Mouse (Mus musculus): ENCODE data around the gene Neo1. TPM values are rescaled to one million over a fixed set of nuclear protein-coding genes. Genes with fewer than 3 reads are reported as not detected.

The Neo1 gene
- polyA plus RNA-seq, 1 experiment from 2014 or later, result 22.9 TPM

- no peak; the same call in 1 of the 2 replicates for ATAC-seq (replicated peaks; ENCODE audit: insufficient number of reproducible peaks, insufficient read depth, low FRiP score, low read depth)
These were observed 146.3 kb downstream of the Neo1 start for GRCm38 (mm10) chr9:58889782-58890448.

DNA sequence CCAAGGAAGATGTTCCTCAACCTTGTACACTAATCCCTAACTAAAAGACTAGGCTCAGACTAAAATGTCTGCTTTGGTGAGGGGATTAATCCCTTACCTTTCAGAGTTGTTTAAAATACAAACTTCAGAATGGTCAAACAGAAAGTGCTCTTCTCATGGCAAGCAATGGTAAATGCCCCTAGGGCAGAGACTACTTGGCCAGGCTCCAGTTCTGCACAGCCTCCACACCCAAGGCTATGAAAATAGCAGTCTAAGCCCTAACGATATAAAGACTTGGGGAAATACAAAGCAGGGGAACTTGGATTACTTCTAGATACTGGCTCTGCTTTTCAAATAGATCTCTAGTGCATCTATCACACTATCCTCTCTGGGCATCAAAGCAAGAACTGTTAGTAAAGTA lies 153.6 kb downstream of the Neo1 start:
- no peaks in the 10 kb centered on the region for H3K9me3 ChIP-seq (replicated peaks)
- no peak overlapping the region for H3K4me2 ChIP-seq
- H3K27ac ChIP-seq, result no peak overlapping the region
- H3K4me1 ChIP-seq (replicated peaks), result peaks cover 13% of the 10 kb centered on the region
- H3K36me3 ChIP-seq, result peaks cover 32% of the 10 kb centered on the region; the same call in 1 of the 2 replicates
- H3K27me3 ChIP-seq, result no peaks in the 10 kb centered on the region
- H3K4me3 ChIP-seq, result no peak overlapping the region
- WGBS, result 28% methylated on average over 1 of the region's 1 CpGs
- no peak overlapping the region for H3K9ac ChIP-seq
- no peak for ATAC-seq (replicated peaks; ENCODE audit: insufficient number of reproducible peaks, insufficient read depth, low FRiP score, low read depth)

More at GRCm38 (mm10) chr9:58889782-58890448, 146.3 kb downstream of the Neo1 start:
- no peak overlapping the region for H3K4me3 ChIP-seq
- peaks cover 24% of the 10 kb centered on the region for H3K4me1 ChIP-seq (replicated peaks)
- peak overlapping the region; percentile 74 for H3K27ac ChIP-seq
- WGBS, result 55% methylated on average over 12 of the region's 12 CpGs
- no peaks in the 10 kb centered on the region for H3K9me3 ChIP-seq (replicated peaks)
- no peak overlapping the region for H3K9ac ChIP-seq
- no peak overlapping the region for H3K4me2 ChIP-seq
- H3K27me3 ChIP-seq, result no peaks in the 10 kb centered on the region
- peaks cover 21% of the 10 kb centered on the region for H3K36me3 ChIP-seq

GRCm38 (mm10) chr9:58879836-58880235 lies 156.4 kb downstream of the Neo1 start:
- Histone ChIP-seq H3K27me3 (no peaks in the 10 kb centered on the region), H3K27ac (no peak overlapping the region), H3K4me2 (no peak overlapping the region), H3K4me3 (no peak overlapping the region), H3K36me3 (peaks cover 52% of the 10 kb centered on the region), H3K4me1 (replicated peaks) (0 out of 2 replicates have a peak, but pooled peaks cover 7% of the 10 kb centered on the region), H3K9me3 (replicated peaks) (no peaks in the 10 kb centered on the region), H3K9ac (no peak overlapping the region)
- ATAC-seq (replicated peaks; ENCODE audit: insufficient number of reproducible peaks, insufficient read depth, low FRiP score, low read depth), result no peak
- 84% methylated on average over 1 of the region's 1 CpGs for WGBS

- Histone ChIP-seq H3K4me3 (no peak overlapping the region), H3K27me3 (no peaks in the 10 kb centered on the region), H3K9me3 (replicated peaks) (no peaks in the 10 kb centered on the region), H3K27ac (no peak overlapping the region), H3K36me3 (peaks cover 43% of the 10 kb centered on the region), H3K4me1 (replicated peaks) (no peaks in the 10 kb centered on the region), H3K4me2 (no peak overlapping the region), H3K9ac (no peak overlapping the region)
- 87% methylated on average over 6 of the region's 6 CpGs for WGBS
- no peak for ATAC-seq (replicated peaks; ENCODE audit: insufficient number of reproducible peaks, insufficient read depth, low FRiP score, low read depth)
These were observed 159.2 kb downstream of the Neo1 start for GRCm38 (mm10) chr9:58876946-58877625.

GRCm38 (mm10) chr9:58875439-58875838 lies 160.8 kb downstream of the Neo1 start:
- no peak for ATAC-seq (replicated peaks; ENCODE audit: insufficient number of reproducible peaks, insufficient read depth, low FRiP score, low read depth)
- Histone ChIP-seq H3K4me1 (replicated peaks) (peaks cover 6% of the 10 kb centered on the region), H3K9ac (no peak overlapping the region), H3K27ac (no peak overlapping the region), H3K4me2 (no peak overlapping the region), H3K27me3 (no peaks in the 10 kb centered on the region), H3K4me3 (no peak overlapping the region), H3K9me3 (replicated peaks) (no peaks in the 10 kb centered on the region), H3K36me3 (peaks cover 37% of the 10 kb centered on the region)
- 91% methylated on average over 6 of the region's 6 CpGs for WGBS

GRCm38 (mm10) chr9:58874354-58874753 lies 161.9 kb downstream of the Neo1 start:
- H3K4me3 ChIP-seq, result no peak overlapping the region
- 73% methylated on average over 4 of the region's 4 CpGs for WGBS
- no peak overlapping the region for H3K4me2 ChIP-seq

GRCm38 (mm10) chr9:58873541-58874324 lies 162.5 kb downstream of the Neo1 start:
- ATAC-seq (replicated peaks; ENCODE audit: insufficient number of reproducible peaks, insufficient read depth, low FRiP score, low read depth), result no peak

More at GRCm38 (mm10) chr9:58874354-58874753, 161.9 kb downstream of the Neo1 start:
- peaks cover 6% of the 10 kb centered on the region for H3K4me1 ChIP-seq (replicated peaks)
- peaks cover 32% of the 10 kb centered on the region for H3K36me3 ChIP-seq
- no peak overlapping the region for H3K27ac ChIP-seq
- no peaks in the 10 kb centered on the region for H3K27me3 ChIP-seq
- H3K9me3 ChIP-seq (replicated peaks), result no peaks in the 10 kb centered on the region
- ATAC-seq (replicated peaks; ENCODE audit: insufficient number of reproducible peaks, insufficient read depth, low FRiP score, low read depth), result no peak
- H3K9ac ChIP-seq, result no peak overlapping the region

DNA sequence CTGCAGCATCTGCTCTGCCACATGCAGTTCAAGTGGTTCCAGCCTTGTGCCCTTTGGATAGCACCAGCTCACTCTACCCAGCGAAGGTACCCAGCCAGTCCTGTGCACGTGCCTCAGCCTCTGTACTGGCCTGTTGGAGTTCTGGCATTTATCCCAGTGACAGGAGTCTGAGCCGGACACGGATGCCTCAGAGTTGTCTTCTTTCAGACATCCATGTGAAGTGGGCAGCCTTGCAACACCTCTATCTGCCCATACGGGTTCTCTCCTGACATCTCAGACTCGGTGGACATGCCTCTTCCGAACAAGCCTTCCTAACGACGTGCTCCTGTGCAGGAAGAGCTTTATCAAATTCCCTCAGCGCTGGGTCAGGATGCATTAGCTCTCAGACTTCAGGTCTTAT lies 165.1 kb downstream of the Neo1 start:
- ATAC-seq (replicated peaks; ENCODE audit: insufficient number of reproducible peaks, insufficient read depth, low FRiP score, low read depth), result 0 out of 2 replicates have a peak, but pooled peaks have one; percentile 27
- Histone ChIP-seq H3K27ac (no peak overlapping the region), H3K36me3 (peaks cover 12% of the 10 kb centered on the region; the same call in 1 of the 2 replicates), H3K9ac (no peak overlapping the region), H3K9me3 (replicated peaks) (no peaks in the 10 kb centered on the region), H3K27me3 (no peaks in the 10 kb centered on the region), H3K4me3 (no peak overlapping the region), H3K4me2 (no peak overlapping the region), H3K4me1 (replicated peaks) (peaks cover 6% of the 10 kb centered on the region)
- WGBS, result 25% methylated on average over 10 of the region's 10 CpGs

More at GRCm38 (mm10) chr9:58873541-58874324, 162.5 kb downstream of the Neo1 start:
- Histone ChIP-seq H3K27ac (no peak overlapping the region), H3K27me3 (no peaks in the 10 kb centered on the region), H3K9me3 (replicated peaks) (no peaks in the 10 kb centered on the region), H3K4me1 (replicated peaks) (peaks cover 6% of the 10 kb centered on the region), H3K9ac (no peak overlapping the region), H3K4me3 (no peak overlapping the region), H3K36me3 (peaks cover 32% of the 10 kb centered on the region), H3K4me2 (no peak overlapping the region)
- WGBS, result 37% methylated on average over 10 of the region's 10 CpGs

DNA sequence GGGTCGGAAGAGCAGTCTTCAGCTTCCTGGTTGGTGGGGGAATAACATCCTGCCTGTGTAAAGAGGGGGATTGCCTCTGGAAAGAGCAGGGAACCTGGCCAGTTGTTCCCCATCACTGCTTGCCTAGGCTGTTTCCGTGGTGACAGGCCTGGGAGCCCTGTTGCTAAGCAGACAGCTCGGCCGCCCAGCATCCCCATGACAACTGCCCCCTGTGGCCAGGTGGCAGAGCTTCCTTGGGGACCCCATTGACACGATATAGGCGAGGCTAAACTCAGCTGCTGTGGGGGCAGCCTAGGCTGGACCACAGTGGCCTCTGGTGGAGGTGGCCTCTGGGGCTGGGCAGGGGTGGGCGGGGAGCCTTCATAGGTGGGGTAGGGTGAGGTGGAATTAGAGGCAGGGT lies 172.4 kb downstream of the Neo1 start:
- H3K9ac ChIP-seq, result no peak overlapping the region
- H3K9me3 ChIP-seq (replicated peaks), result no peaks in the 10 kb centered on the region
- H3K36me3 ChIP-seq, result no peaks in the 10 kb centered on the region
- H3K4me2 ChIP-seq, result no peak overlapping the region
- H3K4me3 ChIP-seq, result no peak overlapping the region
- no peak for ATAC-seq (replicated peaks; ENCODE audit: insufficient number of reproducible peaks, insufficient read depth, low FRiP score, low read depth)
- H3K4me1 ChIP-seq (replicated peaks), result 0 out of 2 replicates have a peak, but pooled peaks cover 7% of the 10 kb centered on the region
- peaks cover 8% of the 10 kb centered on the region; the same call in 1 of the 2 replicates for H3K27me3 ChIP-seq
- 39% methylated on average over 7 of the region's 7 CpGs for WGBS
- no peak overlapping the region for H3K27ac ChIP-seq

- Histone ChIP-seq H3K4me1 (replicated peaks) (0 out of 2 replicates have a peak, but pooled peaks cover 7% of the 10 kb centered on the region), H3K36me3 (peaks cover 6% of the 10 kb centered on the region; the same call in 1 of the 2 replicates), H3K4me2 (peak overlapping the region; percentile 33), H3K27ac (no peak overlapping the region), H3K27me3 (peaks cover 8% of the 10 kb centered on the region; the same call in 1 of the 2 replicates), H3K4me3 (no peak overlapping the region), H3K9me3 (replicated peaks) (no peaks in the 10 kb centered on the region), H3K9ac (no peak overlapping the region)
- WGBS, result 36% methylated on average over 30 of the region's 30 CpGs
- no peak for ATAC-seq (replicated peaks; ENCODE audit: insufficient number of reproducible peaks, insufficient read depth, low FRiP score, low read depth)
These were observed 177.1 kb downstream of the Neo1 start for GRCm38 (mm10) chr9:58859080-58859635.

GRCm38 (mm10) chr9:58854931-58855330 lies 181.3 kb downstream of the Neo1 start:
- H3K4me1 ChIP-seq (replicated peaks), result 0 out of 2 replicates have a peak, but pooled peaks cover 7% of the 10 kb centered on the region
- no peak for ATAC-seq (replicated peaks; ENCODE audit: insufficient number of reproducible peaks, insufficient read depth, low FRiP score, low read depth)
- no peak overlapping the region for H3K9ac ChIP-seq
- H3K4me2 ChIP-seq, result no peak overlapping the region
- WGBS, result 51% methylated on average over 3 of the region's 3 CpGs
- H3K9me3 ChIP-seq (replicated peaks), result no peaks in the 10 kb centered on the region
- H3K4me3 ChIP-seq, result no peak overlapping the region
- H3K27ac ChIP-seq, result no peak overlapping the region
- peaks cover 8% of the 10 kb centered on the region; the same call in 1 of the 2 replicates for H3K27me3 ChIP-seq
- H3K36me3 ChIP-seq, result peaks cover 6% of the 10 kb centered on the region; the same call in 1 of the 2 replicates
